Mouse (Mus musculus): ENCODE data around the gene Sufu. TPM values are rescaled to one million over a fixed set of nuclear protein-coding genes. Genes with fewer than 3 reads are reported as not detected.

Gene Sufu
- total and polyA plus RNA-seq, 3 experiments: 8.7 to 11.0 (median 10.6) TPM

DNA sequence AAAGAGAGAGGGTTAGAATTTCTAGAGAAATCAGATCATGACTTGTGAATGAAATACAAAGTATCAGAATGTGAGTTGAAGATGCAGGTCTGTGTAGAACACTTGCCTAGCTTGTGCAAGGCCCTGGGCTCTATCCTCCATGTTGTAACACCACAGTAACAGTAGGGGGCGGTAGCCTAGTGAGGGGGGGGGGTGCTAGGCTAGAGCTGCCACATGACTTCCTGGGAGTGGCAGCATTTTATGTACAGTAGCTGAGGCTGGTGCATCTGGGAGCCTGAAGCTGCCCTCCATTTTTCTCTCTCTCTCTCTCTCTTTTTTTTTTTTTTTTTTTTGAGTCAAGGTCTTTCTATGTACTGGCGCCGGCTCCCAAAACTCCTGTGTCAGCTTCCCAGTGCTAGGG lies 114.1 kb downstream of the Sufu start:
- H3K36me3 ChIP-seq (ENCODE audit: control insufficient read depth, insufficient read depth, low read length): peaks cover 48% of the 10 kb centered on the region
- no peak for DNase-seq
- H3K9ac ChIP-seq (ENCODE audit: low read depth, low read length): no peak overlapping the region
- peak overlapping the region; percentile 44 for H3K27ac ChIP-seq
- intact Hi-C loops (cut with DNase I): no loop called here
- no peaks in the 10 kb centered on the region for H3K27me3 ChIP-seq (ENCODE audit: control insufficient read depth, insufficient read depth, low read length)
- peaks cover 16% of the 10 kb centered on the region for H3K79me2 ChIP-seq (replicated peaks; ENCODE audit: control insufficient read depth, insufficient read depth, low read length)
- 20% methylated on average over 3 of the region's 3 CpGs for WGBS
- H3K4me3 ChIP-seq: no peak overlapping the region
- peak; percentile 69 for TF ChIP-seq CTCF (IDR thresholded peaks at IDR 0.05)
- TF ChIP-seq EP300 (IDR thresholded peaks at IDR 0.05; ENCODE audit: insufficient read depth, low read depth, low read length): 0 out of 2 replicates have a peak, but pooled peaks have one; percentile 27
- TF ChIP-seq POLR2A (IDR thresholded peaks at IDR 0.05; ENCODE audit: insufficient read depth, low read depth, low read length): no peak
- H3K4me1 ChIP-seq (ENCODE audit: control insufficient read depth, insufficient read depth, low read length): peaks cover 46% of the 10 kb centered on the region

GRCm38 (mm10) chr19:46511263-46511662 lies 114.6 kb downstream of the Sufu start:
- peaks cover 43% of the 10 kb centered on the region for H3K4me1 ChIP-seq (ENCODE audit: control insufficient read depth, insufficient read depth, low read length)
- DNase-seq: peak; percentile 56 to 76
- peaks cover 47% of the 10 kb centered on the region for H3K36me3 ChIP-seq (ENCODE audit: control insufficient read depth, insufficient read depth, low read length)
- peak overlapping the region; percentile 44 for H3K27ac ChIP-seq
- no peak overlapping the region for H3K4me3 ChIP-seq
- peaks cover 16% of the 10 kb centered on the region for H3K79me2 ChIP-seq (replicated peaks; ENCODE audit: control insufficient read depth, insufficient read depth, low read length)
- no peak overlapping the region for H3K9ac ChIP-seq (ENCODE audit: low read depth, low read length)
- no peaks in the 10 kb centered on the region for H3K27me3 ChIP-seq (ENCODE audit: control insufficient read depth, insufficient read depth, low read length)
- TF ChIP-seq POLR2A (IDR thresholded peaks at IDR 0.05; ENCODE audit: insufficient read depth, low read depth, low read length): no peak
- peak; percentile 49; the same call in 1 of the 2 replicates for TF ChIP-seq EP300 (IDR thresholded peaks at IDR 0.05; ENCODE audit: insufficient read depth, low read depth, low read length)
- TF ChIP-seq CTCF (IDR thresholded peaks at IDR 0.05): no peak
- intact Hi-C loops (cut with DNase I): no loop called here
- 31% methylated on average over 10 of the region's 10 CpGs for WGBS

GRCm38 (mm10) chr19:46514387-46514786 lies 117.7 kb downstream of the Sufu start:
- no peaks in the 10 kb centered on the region for H3K27me3 ChIP-seq (ENCODE audit: control insufficient read depth, insufficient read depth, low read length)
- no peak overlapping the region for H3K9ac ChIP-seq (ENCODE audit: low read depth, low read length)
- H3K4me3 ChIP-seq: no peak overlapping the region
- H3K36me3 ChIP-seq (ENCODE audit: control insufficient read depth, insufficient read depth, low read length): peaks cover 22% of the 10 kb centered on the region; the same call in 1 of the 2 replicates
- TF ChIP-seq POLR2A (IDR thresholded peaks at IDR 0.05; ENCODE audit: insufficient read depth, low read depth, low read length): no peak
- no peak for TF ChIP-seq CTCF (IDR thresholded peaks at IDR 0.05)
- TF ChIP-seq EP300 (IDR thresholded peaks at IDR 0.05; ENCODE audit: insufficient read depth, low read depth, low read length): no peak
- DNase-seq: no peak
- H3K79me2 ChIP-seq (replicated peaks; ENCODE audit: control insufficient read depth, insufficient read depth, low read length): peaks cover 3% of the 10 kb centered on the region
- H3K27ac ChIP-seq: no peak overlapping the region
- peaks cover 28% of the 10 kb centered on the region for H3K4me1 ChIP-seq (ENCODE audit: control insufficient read depth, insufficient read depth, low read length)
- intact Hi-C loops (cut with DNase I): no loop called here
- WGBS: 73% methylated on average over 12 of the region's 12 CpGs

GRCm38 (mm10) chr19:46515287-46515821 lies 118.7 kb downstream of the Sufu start:
- H3K9ac ChIP-seq (ENCODE audit: low read depth, low read length): no peak overlapping the region
- no peak for DNase-seq
- peaks cover 21% of the 10 kb centered on the region for H3K4me1 ChIP-seq (ENCODE audit: control insufficient read depth, insufficient read depth, low read length)
- peaks cover 12% of the 10 kb centered on the region; the same call in 1 of the 2 replicates for H3K36me3 ChIP-seq (ENCODE audit: control insufficient read depth, insufficient read depth, low read length)
- no peak overlapping the region for H3K27ac ChIP-seq
- H3K4me3 ChIP-seq: no peak overlapping the region
- WGBS: 71% methylated on average over 24 of the region's 24 CpGs
- TF ChIP-seq CTCF (IDR thresholded peaks at IDR 0.05) (no peak), POLR2A (IDR thresholded peaks at IDR 0.05; ENCODE audit: insufficient read depth, low read depth, low read length) (no peak), EP300 (IDR thresholded peaks at IDR 0.05; ENCODE audit: insufficient read depth, low read depth, low read length) (no peak)
- intact Hi-C loops (cut with DNase I): no loop called here
- peaks cover 3% of the 10 kb centered on the region for H3K79me2 ChIP-seq (replicated peaks; ENCODE audit: control insufficient read depth, insufficient read depth, low read length)
- H3K27me3 ChIP-seq (ENCODE audit: control insufficient read depth, insufficient read depth, low read length): no peaks in the 10 kb centered on the region

- H3K4me3 ChIP-seq: no peak overlapping the region
- peaks cover 5% of the 10 kb centered on the region; the same call in 1 of the 2 replicates for H3K36me3 ChIP-seq (ENCODE audit: control insufficient read depth, insufficient read depth, low read length)
- 69% methylated on average over 3 of the region's 3 CpGs for WGBS
- TF ChIP-seq POLR2A (IDR thresholded peaks at IDR 0.05; ENCODE audit: insufficient read depth, low read depth, low read length) (no peak), CTCF (IDR thresholded peaks at IDR 0.05) (no peak), EP300 (IDR thresholded peaks at IDR 0.05; ENCODE audit: insufficient read depth, low read depth, low read length) (no peak)
- intact Hi-C loops (cut with DNase I): no loop called here
- no peaks in the 10 kb centered on the region for H3K27me3 ChIP-seq (ENCODE audit: control insufficient read depth, insufficient read depth, low read length)
- H3K79me2 ChIP-seq (replicated peaks; ENCODE audit: control insufficient read depth, insufficient read depth, low read length): peaks cover 2% of the 10 kb centered on the region; the same call in 1 of the 2 replicates
- no peak overlapping the region for H3K9ac ChIP-seq (ENCODE audit: low read depth, low read length)
- no peak for DNase-seq
- no peak overlapping the region for H3K27ac ChIP-seq
- H3K4me1 ChIP-seq (ENCODE audit: control insufficient read depth, insufficient read depth, low read length): peaks cover 10% of the 10 kb centered on the region
Observed at GRCm38 (mm10) chr19:46516667-46517528, 120.2 kb downstream of the Sufu start.

All from heart, adult 2 months (tissue).